Mouse (Mus musculus): ENCODE data around the gene Ess2. TPM values are rescaled to one million over a fixed set of nuclear protein-coding genes. Genes with fewer than 3 reads are reported as not detected.
A peak's percentile ranks its signal among the peaks of the same experiment; 100 is the strongest.

Ess2 gene
- polyA plus RNA-seq, 1 experiment: 19.2 TPM

- Histone ChIP-seq H3K27ac (ENCODE audit: control insufficient read depth, insufficient read depth, low read depth, low read length, poor library complexity) (peak overlapping the region; percentile 4), H3K4me1 (ENCODE audit: control insufficient read depth, insufficient read depth, low read length) (peaks cover 2% of the 10 kb centered on the region; the same call in 1 of the 2 replicates), H3K4me3 (replicated peaks; ENCODE audit: control insufficient read depth, low read depth, low read length) (no peak overlapping the region)
- WGBS: 6% methylated on average over 7 of the region's 7 CpGs
- peak; percentile 90 for TF ChIP-seq CTCF (IDR thresholded peaks at IDR 0.05; ENCODE audit: control insufficient read depth, insufficient read depth, low read length)
- TF ChIP-seq POLR2A (IDR thresholded peaks at IDR 0.05; ENCODE audit: borderline replicate concordance, control insufficient read depth, low read depth, low read length): no peak
Observed at GRCm38 (mm10) chr16:17938821-17939220, 27.7 kb upstream of the Ess2 start.

GRCm38 (mm10) chr16:17938187-17938586 is 27.0 kb upstream of the Ess2 start:
- Histone ChIP-seq H3K4me3 (replicated peaks; ENCODE audit: control insufficient read depth, low read depth, low read length) (no peak overlapping the region), H3K27ac (ENCODE audit: control insufficient read depth, insufficient read depth, low read depth, low read length, poor library complexity) (no peak overlapping the region), H3K4me1 (ENCODE audit: control insufficient read depth, insufficient read depth, low read length) (peaks cover 2% of the 10 kb centered on the region; the same call in 1 of the 2 replicates)
- TF ChIP-seq CTCF (IDR thresholded peaks at IDR 0.05; ENCODE audit: control insufficient read depth, insufficient read depth, low read length) (no peak), POLR2A (IDR thresholded peaks at IDR 0.05; ENCODE audit: borderline replicate concordance, control insufficient read depth, low read depth, low read length) (no peak)
- WGBS: 31% methylated on average over 7 of the region's 7 CpGs

GRCm38 (mm10) chr16:17936776-17937175 is 25.6 kb upstream of the Ess2 start:
- no peak overlapping the region for H3K27ac ChIP-seq (ENCODE audit: control insufficient read depth, insufficient read depth, low read depth, low read length, poor library complexity)
- peaks cover 2% of the 10 kb centered on the region; the same call in 1 of the 2 replicates for H3K4me1 ChIP-seq (ENCODE audit: control insufficient read depth, insufficient read depth, low read length)
- no peak overlapping the region for H3K4me3 ChIP-seq (replicated peaks; ENCODE audit: control insufficient read depth, low read depth, low read length)
- WGBS: 75% methylated on average over 10 of the region's 10 CpGs
- TF ChIP-seq POLR2A (IDR thresholded peaks at IDR 0.05; ENCODE audit: borderline replicate concordance, control insufficient read depth, low read depth, low read length) (no peak), CTCF (IDR thresholded peaks at IDR 0.05; ENCODE audit: control insufficient read depth, insufficient read depth, low read length) (no peak)

GRCm38 (mm10) chr16:17934445-17934910 is 23.3 kb upstream of the Ess2 start:
- WGBS: 11% methylated on average over 3 of the region's 3 CpGs
- Histone ChIP-seq H3K27ac (ENCODE audit: control insufficient read depth, insufficient read depth, low read depth, low read length, poor library complexity) (peak overlapping the region; percentile 53), H3K4me3 (replicated peaks; ENCODE audit: control insufficient read depth, low read depth, low read length) (no peak overlapping the region), H3K4me1 (ENCODE audit: control insufficient read depth, insufficient read depth, low read length) (peaks cover 2% of the 10 kb centered on the region; the same call in 1 of the 2 replicates)
- TF ChIP-seq POLR2A (IDR thresholded peaks at IDR 0.05; ENCODE audit: borderline replicate concordance, control insufficient read depth, low read depth, low read length) (no peak), CTCF (IDR thresholded peaks at IDR 0.05; ENCODE audit: control insufficient read depth, insufficient read depth, low read length) (no peak)

- TF ChIP-seq CTCF (IDR thresholded peaks at IDR 0.05; ENCODE audit: control insufficient read depth, insufficient read depth, low read length) (no peak), POLR2A (IDR thresholded peaks at IDR 0.05; ENCODE audit: borderline replicate concordance, control insufficient read depth, low read depth, low read length) (no peak)
- Histone ChIP-seq H3K27ac (ENCODE audit: control insufficient read depth, insufficient read depth, low read depth, low read length, poor library complexity) (peak overlapping the region; percentile 53), H3K4me1 (ENCODE audit: control insufficient read depth, insufficient read depth, low read length) (peaks cover 2% of the 10 kb centered on the region; the same call in 1 of the 2 replicates), H3K4me3 (replicated peaks; ENCODE audit: control insufficient read depth, low read depth, low read length) (no peak overlapping the region)
- 57% methylated on average over 9 of the region's 9 CpGs for WGBS
Observed at GRCm38 (mm10) chr16:17933594-17934444, 22.7 kb upstream of the Ess2 start.

- Histone ChIP-seq H3K27ac (ENCODE audit: control insufficient read depth, insufficient read depth, low read depth, low read length, poor library complexity) (no peak overlapping the region), H3K4me3 (replicated peaks; ENCODE audit: control insufficient read depth, low read depth, low read length) (no peak overlapping the region)
Observed at GRCm38 (mm10) chr16:17931906-17932460, 20.8 kb upstream of the Ess2 start.

GRCm38 (mm10) chr16:17929631-17930030 is 18.5 kb upstream of the Ess2 start:
- no peak overlapping the region for H3K4me3 ChIP-seq (replicated peaks; ENCODE audit: control insufficient read depth, low read depth, low read length)
- H3K27ac ChIP-seq (ENCODE audit: control insufficient read depth, insufficient read depth, low read depth, low read length, poor library complexity): no peak overlapping the region
- WGBS: 76% methylated on average over 2 of the region's 2 CpGs
- TF ChIP-seq CTCF (IDR thresholded peaks at IDR 0.05; ENCODE audit: control insufficient read depth, insufficient read depth, low read length) (no peak), POLR2A (IDR thresholded peaks at IDR 0.05; ENCODE audit: borderline replicate concordance, control insufficient read depth, low read depth, low read length) (no peak)
- H3K4me1 ChIP-seq (ENCODE audit: control insufficient read depth, insufficient read depth, low read length): peaks cover 2% of the 10 kb centered on the region; the same call in 1 of the 2 replicates

More at GRCm38 (mm10) chr16:17931906-17932460, 20.8 kb upstream of the Ess2 start:
- no peak for TF ChIP-seq POLR2A (IDR thresholded peaks at IDR 0.05; ENCODE audit: borderline replicate concordance, control insufficient read depth, low read depth, low read length)
- no peak for TF ChIP-seq CTCF (IDR thresholded peaks at IDR 0.05; ENCODE audit: control insufficient read depth, insufficient read depth, low read length)
- H3K4me1 ChIP-seq (ENCODE audit: control insufficient read depth, insufficient read depth, low read length): peaks cover 2% of the 10 kb centered on the region; the same call in 1 of the 2 replicates
- 86% methylated on average over 5 of the region's 5 CpGs for WGBS

- no peaks in the 10 kb centered on the region for H3K4me1 ChIP-seq (ENCODE audit: control insufficient read depth, insufficient read depth, low read length)
- 11% methylated on average over 2 of the region's 2 CpGs for WGBS
- H3K4me3 ChIP-seq (replicated peaks; ENCODE audit: control insufficient read depth, low read depth, low read length): no peak overlapping the region
- H3K27ac ChIP-seq (ENCODE audit: control insufficient read depth, insufficient read depth, low read depth, low read length, poor library complexity): no peak overlapping the region
- TF ChIP-seq CTCF (IDR thresholded peaks at IDR 0.05; ENCODE audit: control insufficient read depth, insufficient read depth, low read length): no peak
- TF ChIP-seq POLR2A (IDR thresholded peaks at IDR 0.05; ENCODE audit: borderline replicate concordance, control insufficient read depth, low read depth, low read length): no peak
Observed at GRCm38 (mm10) chr16:17929211-17929610, 18.1 kb upstream of the Ess2 start.
